Mouse (Mus musculus) cerebellum, postnatal 10 days (tissue): ENCODE results near the gene Fhit.
"Not testable (repeated sequence)": the region's sequence is repeated elsewhere in the genome, so short reads cannot be mapped to it uniquely, and the experiment has no call there.

ENCODE experiments used
- DNase-seq, 2 experiments: peaks; one replicate each; pipeline ENCODE4 v3.0.0; 2021; ENCODE audit warnings: mixed read lengths in 2 of 2

The Fhit gene

DNA sequence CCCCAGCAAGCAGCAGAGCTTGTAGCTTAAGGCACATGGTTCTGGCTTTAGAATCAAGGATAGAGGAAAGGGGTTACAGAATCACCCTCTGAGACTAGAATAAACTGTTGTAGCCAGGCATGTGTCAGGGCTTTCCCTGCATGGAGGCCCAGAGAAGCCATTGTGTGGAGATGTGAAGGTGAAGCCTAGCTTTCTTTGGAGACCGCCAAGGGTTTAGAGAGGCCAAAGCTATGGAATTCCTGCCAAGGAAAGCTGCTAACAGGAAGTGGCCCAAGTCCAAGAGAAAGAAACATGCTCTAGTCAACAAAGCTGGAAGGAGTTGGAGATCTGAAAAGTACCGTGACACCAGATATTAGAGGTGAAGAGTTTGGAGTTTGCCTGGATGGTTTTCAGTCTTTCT is 1262.3 kb downstream of the Fhit start:
- peak in 1 of 2 experiments; percentile 3 for DNase-seq

DNA sequence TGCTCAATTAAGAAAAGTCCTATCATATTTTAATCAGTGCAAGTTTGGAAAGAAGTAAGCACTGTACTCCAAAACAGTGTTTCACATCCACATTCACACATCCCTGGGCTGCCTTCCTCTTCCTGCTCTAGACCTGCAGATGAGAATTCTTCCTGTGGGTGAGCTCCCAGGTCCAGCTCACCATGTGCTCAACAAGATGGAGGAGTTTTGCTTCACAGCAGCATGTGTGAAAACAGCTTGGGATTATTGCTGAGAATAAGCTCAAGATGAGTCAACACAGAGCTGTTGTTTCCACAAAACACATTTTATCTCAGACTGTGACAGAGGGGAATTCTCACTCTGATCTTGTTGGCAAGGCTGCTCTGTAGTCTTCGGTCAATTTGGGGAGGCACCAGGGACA is 1265.3 kb downstream of the Fhit start:
- DNase-seq: no peak

DNA sequence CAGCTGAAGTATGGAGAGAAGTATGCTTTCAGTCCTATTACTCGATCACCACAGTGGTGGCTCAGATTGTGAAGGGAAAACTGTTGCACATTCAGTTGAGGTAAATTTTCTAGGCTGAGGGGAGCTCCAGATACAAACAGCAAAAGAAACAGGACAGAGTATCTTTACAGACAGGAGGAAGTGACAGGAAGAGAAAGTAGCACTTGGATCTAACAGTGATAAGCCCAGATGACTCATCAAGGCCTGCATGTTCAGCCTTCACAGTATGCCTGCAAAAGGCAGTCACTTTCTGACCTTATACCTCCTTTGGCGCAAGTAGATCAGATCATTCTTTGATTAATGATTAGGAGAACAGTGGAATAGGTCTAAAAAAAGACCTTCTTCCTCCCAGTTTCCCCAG is 1309.8 kb downstream of the Fhit start:
- no peak for DNase-seq

DNA sequence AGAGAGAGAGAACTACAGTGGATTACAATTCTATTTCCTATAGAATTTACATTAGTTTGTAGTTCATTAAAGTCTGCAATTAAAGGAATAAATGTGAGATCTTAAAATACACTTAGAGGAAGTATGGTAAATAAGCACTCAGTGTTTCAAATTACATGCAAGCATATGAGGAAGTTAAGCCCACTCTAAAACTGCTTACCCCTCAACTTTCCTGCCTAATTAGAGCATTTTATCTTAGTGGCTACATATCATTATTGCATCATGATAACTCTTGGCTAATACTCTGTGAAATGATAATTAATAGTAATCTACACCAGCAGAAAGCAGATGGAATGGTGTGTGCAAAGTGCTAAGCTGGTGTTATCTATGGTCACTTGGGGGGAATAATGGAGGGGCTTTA is 1329.5 kb downstream of the Fhit start:
- no peak for DNase-seq

DNA sequence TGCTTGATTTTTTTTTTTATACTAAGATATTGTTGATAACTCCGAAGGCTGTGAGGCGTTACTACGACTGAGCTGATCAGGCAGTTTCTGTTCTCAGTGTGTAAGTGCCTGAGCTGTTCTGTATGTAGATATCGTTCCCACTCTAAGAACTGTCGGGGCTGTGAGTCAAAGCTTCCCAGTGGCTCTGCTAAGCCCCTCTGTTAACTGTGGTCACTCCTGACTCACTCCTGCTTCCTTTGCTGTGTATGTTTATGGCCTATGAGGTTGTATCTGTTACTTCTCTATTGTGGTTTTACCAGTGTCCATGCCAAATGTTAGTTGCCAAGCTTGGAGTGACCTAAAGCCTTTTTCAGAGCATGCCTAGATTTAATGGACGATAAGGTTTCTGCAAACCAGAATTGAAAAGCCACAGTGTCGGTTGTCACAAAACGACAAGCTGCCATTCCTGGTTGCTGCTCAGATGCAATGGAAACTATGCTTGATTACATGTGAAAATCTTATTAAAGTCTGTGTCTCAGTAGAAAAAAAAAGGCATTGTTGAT is 1333.1 kb downstream of the Fhit start:
- DNase-seq: not testable (repeated sequence)

DNA sequence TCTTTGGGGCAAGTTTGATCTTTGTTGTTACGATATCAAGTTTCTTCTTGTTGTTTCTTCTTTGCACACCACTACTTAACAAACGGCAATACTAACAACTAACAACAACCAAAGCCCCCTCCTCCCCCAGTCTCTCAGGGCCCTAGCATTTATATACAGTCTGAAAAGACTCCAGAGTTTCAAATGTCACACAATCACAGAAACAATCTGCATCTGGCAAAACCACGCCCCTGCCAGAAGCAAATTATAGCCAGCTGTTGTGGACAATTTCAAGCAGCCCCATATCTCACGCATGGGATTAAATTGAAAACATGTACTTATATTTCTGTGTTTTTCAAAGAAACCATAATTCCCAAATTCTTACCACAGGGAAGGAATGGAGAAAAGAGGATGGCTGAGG is 1345.9 kb downstream of the Fhit start:
- DNase-seq: no peak

DNA sequence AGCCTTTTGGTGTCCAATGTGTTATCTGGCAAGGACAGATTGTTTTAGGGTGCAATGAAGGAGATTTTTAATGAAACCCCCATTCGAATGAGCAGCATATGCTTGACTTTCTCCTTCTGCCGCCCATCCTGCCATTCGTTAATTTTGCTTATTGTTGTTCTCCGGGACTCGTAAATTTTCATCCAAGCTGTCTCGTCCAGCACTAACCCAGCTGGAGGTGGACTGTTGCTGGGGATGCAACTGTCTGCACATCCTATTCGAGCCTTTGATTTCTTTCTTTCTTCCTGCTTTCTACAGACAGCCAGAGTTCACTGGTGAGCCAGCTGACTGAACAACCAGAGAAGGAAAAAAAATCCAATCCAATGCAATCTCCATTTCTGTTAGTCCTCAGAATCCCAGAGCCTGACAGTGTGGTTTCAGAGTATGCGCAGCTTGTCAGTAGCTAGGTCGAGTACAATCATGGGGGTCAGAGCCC is 1350.0 kb downstream of the Fhit start:
- peak; percentile 34 to 41 for DNase-seq

DNA sequence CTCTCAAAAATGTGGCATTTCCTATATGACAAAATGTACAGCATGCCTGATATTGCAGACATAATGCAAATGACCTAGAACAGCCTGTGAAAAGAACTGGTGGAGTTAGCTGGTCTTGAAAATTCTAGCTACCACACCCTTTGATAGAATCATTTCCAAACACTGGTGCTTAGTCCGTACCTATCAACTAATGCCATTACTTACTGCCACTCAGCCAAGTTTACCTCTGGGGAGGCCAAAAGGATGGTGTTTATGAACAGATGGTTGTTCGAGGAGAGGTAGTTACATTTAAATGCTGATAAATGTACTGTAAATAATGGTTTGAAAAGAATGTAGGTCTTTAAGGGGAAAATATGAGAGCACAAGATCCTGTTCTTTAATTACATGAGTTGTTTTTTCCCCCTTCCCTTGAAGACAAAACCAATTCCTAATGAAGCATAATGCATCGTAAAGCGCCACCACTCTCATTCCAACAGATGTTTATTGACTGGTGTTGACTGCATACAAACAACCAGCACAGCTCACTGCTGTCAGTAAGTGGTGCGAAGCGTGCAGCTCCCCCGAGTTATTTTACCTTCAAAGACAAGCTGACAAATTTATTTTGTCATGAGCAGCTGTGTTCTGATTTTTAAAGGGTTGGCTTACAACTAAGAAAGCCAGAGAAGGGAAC is 1350.5 kb downstream of the Fhit start:
- peak; percentile 5 for DNase-seq

DNA sequence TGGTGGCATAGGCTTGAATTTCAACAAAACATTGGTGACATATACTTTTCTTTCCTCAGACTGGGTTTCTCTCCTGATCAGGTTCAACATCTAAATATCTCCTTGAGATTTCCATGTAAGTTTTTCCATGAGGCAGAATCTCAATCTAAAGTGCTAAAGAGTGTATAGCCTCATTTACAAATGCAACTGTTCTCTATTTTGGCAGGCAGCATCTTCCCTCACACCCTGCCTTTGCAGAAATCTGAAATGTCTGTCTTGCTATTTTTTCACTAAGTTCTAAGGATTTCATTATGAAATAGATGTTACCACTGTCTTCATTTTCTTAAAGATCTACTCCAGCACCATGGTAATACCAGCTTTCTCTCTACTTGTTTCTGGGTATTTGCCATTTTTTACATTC is 1368.4 kb downstream of the Fhit start:
- DNase-seq: no peak

DNA sequence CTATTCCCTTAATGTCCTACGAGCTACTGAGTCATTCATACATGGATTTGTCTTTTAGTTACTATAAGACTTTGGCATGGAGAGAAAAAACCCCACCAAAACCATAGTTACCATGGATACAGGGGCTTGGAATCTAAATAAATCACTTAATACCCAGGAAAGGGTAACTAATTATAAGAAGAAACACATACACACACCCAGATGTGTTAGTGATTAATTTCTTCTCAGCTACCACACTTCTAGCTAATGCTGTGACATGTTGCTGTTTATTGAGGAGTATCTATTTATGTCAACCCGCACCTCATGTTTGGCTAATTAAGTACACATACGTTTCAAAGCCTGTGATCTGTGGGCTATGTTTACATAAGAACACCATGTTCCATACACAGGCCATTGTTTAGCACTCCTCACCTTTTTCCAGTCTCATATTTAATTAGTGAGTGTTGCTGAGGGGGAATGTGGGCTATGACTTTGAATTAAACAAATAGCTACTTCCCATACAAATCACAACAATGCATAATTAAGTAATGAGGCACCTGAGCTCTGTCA is 1373.4 kb downstream of the Fhit start:
- no peak for DNase-seq

DNA sequence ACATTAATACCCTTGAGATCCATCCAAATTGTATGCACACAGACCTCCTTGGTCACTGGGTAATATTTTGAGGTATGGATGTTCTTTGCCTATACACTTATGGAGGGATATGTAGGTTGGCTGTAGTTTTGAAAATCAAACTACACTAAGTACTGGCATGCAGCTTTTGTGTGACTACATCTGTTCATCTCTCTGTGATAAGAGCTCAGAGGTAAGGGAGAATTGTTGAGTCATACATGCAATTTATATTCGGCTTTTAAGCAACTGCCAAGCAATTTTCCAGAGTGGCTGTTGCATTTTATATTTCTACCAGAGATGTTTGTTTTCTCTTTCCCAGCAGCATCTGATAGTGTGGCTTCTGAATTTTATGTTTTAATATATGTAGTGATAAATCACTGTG is 1374.4 kb downstream of the Fhit start:
- no peak for DNase-seq

DNA sequence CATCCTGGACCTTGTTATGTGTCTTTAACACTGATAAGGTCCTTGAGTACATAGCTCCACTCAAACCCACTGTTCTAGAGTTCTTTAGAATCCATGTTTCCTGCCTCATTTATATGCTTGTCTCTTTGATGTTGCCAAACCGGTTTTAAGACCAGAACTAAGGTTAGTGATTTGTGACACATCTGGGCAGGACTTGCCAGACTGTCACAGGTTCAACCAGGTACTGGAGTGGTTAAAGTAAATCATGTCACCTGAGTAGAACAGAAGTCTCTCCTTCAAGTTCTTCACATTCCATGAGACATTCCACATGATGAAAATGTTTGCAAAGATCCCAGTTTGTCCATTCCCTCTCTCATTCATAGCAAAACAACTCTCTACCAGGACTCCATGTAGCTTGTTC is 1376.0 kb downstream of the Fhit start:
- DNase-seq: no peak

DNA sequence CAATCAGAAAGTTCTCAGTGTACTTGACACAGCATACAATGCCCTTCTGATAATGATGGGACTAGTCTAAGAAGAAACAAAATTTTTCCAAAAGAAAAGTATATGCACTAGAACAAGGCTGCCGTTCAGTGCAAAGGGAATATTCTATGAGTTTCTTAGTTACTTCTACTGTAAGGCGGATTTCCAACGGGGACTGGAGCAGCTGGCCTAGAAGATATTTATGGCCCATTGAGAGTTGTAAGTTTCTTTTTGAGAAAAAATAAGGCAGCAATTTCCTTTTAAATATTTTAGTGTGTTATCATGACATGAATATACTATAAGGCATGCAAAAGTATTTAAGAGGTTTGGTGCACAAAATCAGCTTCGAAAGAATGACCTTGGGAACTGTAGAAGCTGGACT is 1410.5 kb downstream of the Fhit start:
- DNase-seq: no peak

DNA sequence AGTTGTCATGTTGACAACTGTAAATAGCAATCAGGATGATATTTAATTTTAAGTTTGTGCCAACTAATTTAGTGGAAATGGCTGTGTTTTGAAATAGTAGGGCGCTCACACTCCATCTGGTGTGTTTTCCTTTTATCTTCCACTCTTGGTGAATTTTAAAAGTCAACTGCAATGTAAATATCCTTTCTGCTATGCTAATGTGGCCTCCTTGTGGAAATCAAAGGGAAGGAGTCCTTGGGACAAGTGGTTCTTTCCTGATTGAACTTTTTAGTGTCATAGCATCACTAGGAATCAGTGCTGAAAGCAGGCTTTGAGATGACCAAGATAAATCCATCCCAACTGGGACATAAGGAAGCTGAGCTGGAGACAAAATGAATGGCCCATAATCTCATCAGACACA is 1413.1 kb downstream of the Fhit start:
- DNase-seq: no peak

DNA sequence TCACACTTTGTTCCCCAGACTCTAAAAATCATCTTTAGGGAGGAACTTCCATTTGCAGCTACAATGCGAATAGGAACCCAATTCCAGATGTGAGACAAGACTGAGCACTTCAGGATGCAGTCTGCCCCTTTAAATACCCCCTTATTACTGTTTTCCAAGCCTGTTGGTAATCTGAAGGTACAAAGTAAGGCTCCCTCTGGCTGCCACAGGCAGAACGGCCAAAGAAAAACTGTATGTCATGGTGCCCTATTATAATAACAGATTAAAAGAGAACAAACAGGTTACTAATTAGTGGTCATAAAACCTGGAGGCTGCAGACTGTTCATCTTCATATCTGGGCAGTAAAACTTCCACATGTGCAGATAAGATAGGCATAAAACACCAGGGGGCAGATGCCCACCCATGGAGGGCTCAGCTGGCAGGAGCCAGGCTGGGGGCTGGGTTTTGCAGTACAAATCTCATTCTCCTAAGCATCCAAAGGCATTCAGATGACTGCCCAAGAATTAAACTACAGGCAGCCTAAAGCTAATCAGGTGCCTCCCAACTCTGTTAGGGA is 1439.8 kb downstream of the Fhit start:
- DNase-seq: peak in 1 of 2 experiments; percentile 4

DNA sequence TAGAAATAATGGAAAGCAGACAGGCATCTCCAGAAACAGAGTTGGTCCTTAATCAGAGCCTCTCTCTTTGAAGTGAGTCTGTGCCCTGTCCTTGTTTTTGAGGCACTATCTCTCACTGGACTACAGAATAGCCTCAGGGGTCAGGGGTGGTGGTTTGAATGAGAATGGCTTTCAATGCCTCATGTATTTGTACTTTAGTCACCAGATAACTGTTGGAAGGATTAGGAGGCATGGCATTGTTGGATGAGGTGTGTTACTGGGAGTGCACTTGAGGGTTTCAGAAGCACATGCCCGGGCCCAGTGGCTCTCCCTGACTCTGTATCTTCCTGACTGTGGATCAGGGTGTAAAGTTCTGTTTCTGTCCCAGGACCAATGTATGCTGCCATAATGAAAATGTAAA is 1463.2 kb downstream of the Fhit start:
- no peak for DNase-seq

DNA sequence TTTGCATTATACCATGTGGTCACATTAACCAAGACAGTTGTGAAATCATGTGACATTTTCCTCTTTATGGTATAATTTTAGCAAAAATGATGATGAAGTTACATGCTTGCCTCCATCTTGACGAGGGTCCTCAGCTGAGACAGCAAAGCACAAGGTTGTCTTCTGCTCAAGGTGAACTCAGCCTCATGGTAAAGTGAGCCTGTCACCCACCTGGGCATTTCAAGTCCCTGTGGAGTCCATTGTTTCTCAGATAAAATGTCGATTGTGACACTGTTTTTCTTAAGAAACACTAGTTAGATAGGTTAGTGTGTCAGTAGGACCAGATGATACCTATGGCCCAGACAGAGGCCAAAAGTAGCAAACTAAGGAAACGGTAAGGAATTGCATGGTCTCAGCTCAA is 1464.7 kb downstream of the Fhit start:
- DNase-seq: no peak

DNA sequence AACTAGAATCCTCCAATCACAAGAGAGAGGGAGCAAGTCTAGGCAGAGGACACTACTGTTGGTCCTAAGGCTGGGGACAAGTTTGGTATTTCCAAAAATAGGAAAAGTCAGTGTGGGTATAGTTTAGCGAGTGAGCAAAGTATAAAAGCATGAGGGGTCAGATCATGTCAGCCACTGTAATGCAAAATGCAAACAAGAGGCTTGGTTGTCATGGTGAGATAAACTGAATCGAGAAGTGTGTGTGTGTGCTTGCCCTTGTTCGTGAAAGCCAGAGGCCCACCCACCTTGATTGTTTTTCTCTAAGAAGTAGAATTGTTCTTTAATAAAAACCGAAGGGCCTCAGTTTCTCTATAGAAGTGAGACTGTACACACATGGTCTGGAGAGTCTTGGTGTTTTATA is 1465.8 kb downstream of the Fhit start:
- no peak for DNase-seq

DNA sequence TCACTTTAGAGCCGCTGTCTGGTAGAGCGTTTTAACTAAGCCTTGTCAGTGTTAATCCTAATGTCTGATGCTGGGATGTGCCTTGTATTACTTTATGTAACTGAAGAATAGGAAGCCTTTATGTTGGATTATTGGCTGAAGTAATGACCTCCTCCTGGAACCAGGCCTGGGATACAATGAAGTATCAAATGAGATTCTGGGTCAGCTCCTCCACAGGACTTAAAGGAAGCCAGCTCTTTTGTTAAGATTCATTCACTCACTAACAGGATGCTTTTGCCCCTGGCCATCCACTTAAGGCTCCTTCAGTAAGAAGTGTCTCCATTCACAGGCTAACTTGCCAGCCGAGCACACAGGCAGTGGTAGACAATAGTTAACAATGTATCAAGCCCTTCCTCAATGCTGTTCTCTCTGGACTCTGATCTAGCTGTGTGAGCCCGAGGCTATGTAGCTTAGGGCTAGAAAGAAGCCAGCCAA is 1466.6 kb downstream of the Fhit start:
- DNase-seq: no peak

DNA sequence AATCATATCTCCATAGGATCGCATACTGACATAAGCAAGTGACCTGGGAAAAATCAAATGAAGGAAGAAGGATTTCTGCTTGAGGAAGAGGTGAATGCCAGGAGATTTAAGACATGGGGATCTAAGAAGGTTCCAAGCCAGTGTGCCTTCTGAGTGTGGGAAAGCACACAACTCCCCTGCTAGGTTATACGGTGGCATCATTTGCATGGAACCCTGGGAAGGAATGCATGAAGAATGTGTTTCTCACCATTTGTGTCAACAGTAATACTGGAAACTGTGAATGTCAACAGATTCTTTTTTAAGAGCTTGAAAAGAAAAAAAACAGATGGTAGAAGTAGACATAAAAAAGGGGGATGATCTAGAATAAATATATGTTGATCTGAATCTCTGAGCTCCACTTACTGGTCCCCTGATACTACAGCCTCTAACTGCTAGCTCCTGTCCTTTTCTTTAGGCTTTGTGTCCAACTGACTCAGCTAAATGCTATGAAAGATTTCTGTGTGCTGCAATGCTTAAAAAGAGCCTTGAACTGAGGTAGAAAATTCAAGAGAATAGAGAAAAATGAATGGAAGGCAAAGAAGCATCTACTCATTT is 1473.1 kb downstream of the Fhit start:
- no peak for DNase-seq

DNA sequence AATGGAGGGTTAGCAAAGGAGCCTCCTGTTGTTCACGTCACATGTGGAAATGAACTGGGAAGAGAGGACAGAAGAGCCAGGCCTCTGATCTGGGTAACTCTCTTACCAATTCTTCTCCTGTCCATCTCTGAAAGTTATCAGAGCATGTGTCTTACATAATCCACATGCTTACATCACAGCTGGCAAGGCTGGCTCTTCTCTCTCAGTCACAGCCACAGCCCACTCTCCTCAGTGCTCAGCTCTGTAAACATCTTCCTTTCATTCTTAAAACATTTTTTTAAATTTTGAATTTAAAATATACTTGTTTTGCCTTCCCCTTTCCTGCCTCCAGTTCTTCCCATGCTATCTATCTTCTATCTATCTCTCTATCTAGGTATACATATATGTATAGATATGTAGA is 1477.5 kb downstream of the Fhit start:
- no peak for DNase-seq

DNA sequence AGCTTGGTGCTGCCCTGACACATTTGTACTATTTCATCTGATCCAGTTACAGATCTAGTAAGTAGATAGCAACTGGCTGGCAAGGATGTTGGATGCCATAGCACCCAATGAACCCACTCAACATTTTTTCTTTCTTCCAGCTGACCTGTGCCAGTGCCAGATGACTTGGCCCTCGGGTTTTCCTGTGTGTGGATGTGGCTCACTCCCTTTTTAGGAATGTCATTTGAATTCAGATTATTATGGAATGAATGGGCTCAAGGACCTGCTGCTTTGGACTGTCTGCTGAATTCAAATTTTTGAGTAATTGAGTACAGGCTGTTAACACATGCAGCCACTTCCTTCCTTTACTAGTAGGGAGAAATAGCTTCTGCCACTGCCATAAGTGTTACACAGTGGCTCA is 1489.1 kb downstream of the Fhit start:
- DNase-seq: no peak

DNA sequence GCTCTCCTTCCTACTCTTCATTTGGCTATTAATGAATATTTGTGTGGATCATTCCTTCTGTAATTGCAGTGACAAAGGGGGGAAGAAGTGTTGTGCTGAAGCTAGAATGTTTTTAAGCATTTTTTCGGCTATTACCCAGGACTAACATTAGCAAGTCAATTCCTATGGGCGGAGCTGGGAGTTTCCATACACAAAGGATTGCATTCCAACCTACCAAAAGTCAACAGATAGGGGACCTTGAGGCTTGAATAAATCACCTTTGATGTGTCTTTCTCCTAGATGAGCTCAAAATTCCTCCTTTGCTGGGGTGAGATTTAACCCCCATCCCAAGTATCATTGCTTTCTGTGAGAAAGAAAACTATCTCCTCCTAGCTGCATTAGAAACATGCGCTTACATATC is 1490.1 kb downstream of the Fhit start:
- DNase-seq: no peak

DNA sequence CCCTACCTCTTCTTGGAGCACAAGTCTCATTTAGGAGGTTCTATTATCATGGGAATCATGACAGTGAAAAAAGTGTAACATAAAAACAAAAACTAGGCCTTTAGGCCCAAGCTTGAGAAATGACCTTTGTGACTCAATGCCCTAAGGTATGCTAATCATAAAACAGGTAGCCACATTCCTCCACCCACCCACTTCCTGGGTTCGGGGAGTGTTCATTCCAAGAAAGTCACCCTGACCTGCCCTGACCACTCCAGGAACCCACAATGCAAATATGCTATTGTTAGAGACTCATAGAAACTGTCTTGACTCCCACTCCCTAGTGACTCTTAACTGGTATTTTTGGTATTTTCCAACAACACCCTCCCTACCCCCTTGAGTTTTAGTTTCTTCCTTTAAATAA is 1492.1 kb downstream of the Fhit start:
- DNase-seq: no peak
